In genomic region chr11:50130811-50131766, GRCm38 (mm10) we compare ENCODE assay signal across 8 mouse cellular contexts. TPM values are rescaled to one million over a fixed set of nuclear protein-coding genes. Genes with fewer than 3 reads are reported as not detected.
A peak's percentile ranks its signal among the peaks of the same experiment; 100 is the strongest.
DNase-seq lines count a peak whose midpoint lies in the region; ATAC-seq and TF ChIP-seq lines count a peak whose summit lies in the region.

Gene Tbc1d9b (plus strand): TSS chr11:50131396.

- peak within 1 kb of the TSS; percentile 89 for H3K4me2 ChIP-seq in forebrain, postnatal 0 days (ENCODE audit: low read depth)
- H3K4me2 ChIP-seq in lung, embryonic 15.5 days = peak within 1 kb of the TSS; percentile 89

- DNase-seq in G1E (ENCODE audit: low spot score) = peak; percentile 86
- DNase-seq in cerebellum, adult 18-20 months = peak; percentile 89 to 95
- DNase-seq in forebrain, postnatal 0 days = peak; percentile 95
- peak; percentile 95 for DNase-seq in heart, postnatal 4 days
- DNase-seq in layer of hippocampus, adult 8-10 months (ENCODE audit: low spot score in 2 of 2) = peak; percentile 81 to 90
- peak; percentile 77 for DNase-seq in ovary, adult 18-20 months (ENCODE audit: low spot score)
- DNase-seq in thymus, postnatal 0 days (ENCODE audit: low spot score) = peak; percentile 94

- TF ChIP-seq CTCF in G1E (IDR thresholded peaks at IDR 0.05; ENCODE audit: low read depth, low read length) = peak; percentile 84
- TF ChIP-seq CTCF in forebrain, postnatal 0 days (IDR thresholded peaks at IDR 0.05; ENCODE audit: low read depth) = peak; percentile 89

- H3K9ac ChIP-seq in forebrain, postnatal 0 days = peak within 1 kb of the TSS; percentile 96
- H3K9ac ChIP-seq in lung, embryonic 15.5 days = peak within 1 kb of the TSS; percentile 94

- peak; percentile 62 for ATAC-seq in G1E (ENCODE audit: extremely low read depth, insufficient number of reproducible peaks, low FRiP score, poor library complexity, severe bottlenecking)
- peak; percentile 95 for ATAC-seq in forebrain, postnatal 0 days
- ATAC-seq in lung, embryonic 15.5 days (ENCODE audit: borderline replicate concordance, extremely low read depth, low FRiP score, low TSS enrichment) = peak; percentile 93

- no peaks in the 10 kb centered on the region for H3K27me3 ChIP-seq in G1E (ENCODE audit: insufficient read depth, low read length)
- H3K27me3 ChIP-seq in forebrain, postnatal 0 days (ENCODE audit: insufficient read depth, low read length) = no peaks in the 10 kb centered on the region
- no peaks in the 10 kb centered on the region for H3K27me3 ChIP-seq in lung, embryonic 15.5 days

- peaks cover 29% of the 10 kb centered on the region for H3K36me3 ChIP-seq in G1E (replicated peaks)
- H3K36me3 ChIP-seq in forebrain, postnatal 0 days (ENCODE audit: insufficient read depth) = peaks cover 5% of the 10 kb centered on the region
- peaks cover 6% of the 10 kb centered on the region for H3K36me3 ChIP-seq in lung, embryonic 15.5 days

- peak within 1 kb of the TSS; percentile 83 for H3K27ac ChIP-seq in forebrain, postnatal 0 days (ENCODE audit: low read depth, low read length)
- H3K27ac ChIP-seq in lung, embryonic 15.5 days = peak within 1 kb of the TSS; percentile 86

- H3K9me3 ChIP-seq in G1E (replicated peaks) = no peaks in the 10 kb centered on the region
- no peaks in the 10 kb centered on the region for H3K9me3 ChIP-seq in forebrain, postnatal 0 days (ENCODE audit: low read length)
- H3K9me3 ChIP-seq in lung, embryonic 15.5 days = no peaks in the 10 kb centered on the region

- WGBS in forebrain, postnatal 0 days = under 1% methylated on average over 77 of the region's 77 CpGs
- whole genome bisulfite sequencing in lung, embryonic 15.5 days = under 1% methylated on average over 67 of the region's 77 CpGs

- H3K4me1 ChIP-seq in G1E (ENCODE audit: insufficient read depth, low read depth, low read length) = peaks cover 76% of the 10 kb centered on the region
- H3K4me1 ChIP-seq in forebrain, postnatal 0 days (ENCODE audit: insufficient read depth) = 0 out of 2 replicates have a peak, but pooled peaks cover 2% of the 10 kb centered on the region
- H3K4me1 ChIP-seq in lung, embryonic 15.5 days = peaks cover 29% of the 10 kb centered on the region

- peak within 1 kb of the TSS; percentile 98 for H3K4me3 ChIP-seq in G1E (ENCODE audit: low read depth, low read length)
- peak within 1 kb of the TSS; percentile 68 for H3K4me3 ChIP-seq in forebrain, postnatal 0 days (ENCODE audit: low read depth, low read length)
- peak within 1 kb of the TSS; percentile 77 for H3K4me3 ChIP-seq in lung, embryonic 15.5 days

RNA-seq across cellular contexts. Expression of gene Tbc1d9b, which starts in this region (rescaled TPM):
- total RNA-seq in G1E (2014; fragmentation: Nextera tagmentation) (84.8 and 113 TPM in 2 replicates), G1E (2017) (83.1 and 97.7 TPM in 2 replicates)
- polyA plus RNA-seq in G1E (2012) = 84.5 and 137 TPM in 2 replicates
- 59.3 and 66.3 TPM in 2 replicates for total RNA-seq in forebrain, postnatal 0 days (2014; rRNA removed)
- 23.0 and 30.4 TPM in 2 replicates for polyA plus RNA-seq in forebrain, postnatal 0 days (2015; fragmentation: Nextera tagmentation; extraction: Ambion mirVana)
- 10 to 100 TPM; 40.6 to 42.4 TPM for total RNA-seq in heart, postnatal 4 days (2021)
- 100 to 1,000 TPM; 115 to 122 (median 118) TPM for total RNA-seq in layer of hippocampus, adult 8-10 months (2022)
- polyA plus RNA-seq in lung, embryonic 15.5 days (2015; fragmentation: Nextera tagmentation; extraction: Ambion mirVana) = 40.0 and 46.5 TPM in 2 replicates
- 25.5 and 27.7 TPM in 2 replicates for polyA plus RNA-seq in thymus, postnatal 0 days (2015; fragmentation: Nextera tagmentation; extraction: Ambion mirVana)

Comparison
In these comparisons a context has a peak if more than half of its experiments do, and no peak if none do; other contexts are left out.
1. Peak in every context shown above with its lines: DNase-seq, ATAC-seq, H3K4me3 ChIP-seq and H3K27ac ChIP-seq.